Mouse (Mus musculus) hematopoietic stem cell, adult 5-6 weeks (primary cell): ENCODE data around the gene Spata9. TPM values are rescaled to one million over a fixed set of nuclear protein-coding genes. Genes with fewer than 3 reads are reported as not detected.

Experiments used
- total RNA-seq: library from RNA; stranded (forward); fragments of 172-1452, 232-1000 nt; gene quantifications from 2 replicates; pipeline ENCODE4 v1.2.3, GENCODE M21; 2017

Spata9 gene
- total RNA-seq, 1 experiment from 2014 or later = not detected

Other genes starting within 250 kb of the Spata9 start
- gene Glrx, start 127.3 kb upstream of the Spata9 start, total RNA-seq = 64.0 and 76.2 TPM in 2 replicates
- gene Rhobtb3, start 23.2 kb upstream of the Spata9 start, total RNA-seq = 31.5 and 56.4 TPM in 2 replicates
- 9.8 and 22.3 TPM in 2 replicates for gene Rfesd, start 51.6 kb downstream of the Spata9 start, total RNA-seq
- gene Gpr150, start 89.8 kb downstream of the Spata9 start, total RNA-seq = 0.55 and 0.88 TPM in 2 replicates
- gene Arsk, start 131.5 kb downstream of the Spata9 start, total RNA-seq = 23.5 and 43.2 TPM in 2 replicates
- gene Ttc37, start 131.6 kb downstream of the Spata9 start, total RNA-seq = 49.9 and 52.2 TPM in 2 replicates